Mouse (Mus musculus) intestine, embryonic 15.5 days (tissue): Measurements from ENCODE around the gene Tmem63a. TPM values are rescaled to one million over a fixed set of nuclear protein-coding genes. Genes with fewer than 3 reads are reported as not detected.
"Not testable (repeated sequence)": the region's sequence is repeated elsewhere in the genome, so short reads cannot be mapped to it uniquely, and the experiment has no call there.

Experiments
- ATAC-seq: fragments of 200-750 bp; cut with Nextera tagmentation; 2 replicates; pipeline ENCODE4 v1.8.0; 2017; ENCODE audit warnings: moderate TSS enrichment, moderate library complexity
- H3K27ac ChIP-seq: fragments of 300-500 bp; sonication (generic); 2 replicates; pipeline ENCODE4 v1.5.1; 2015; ENCODE audit warnings: mild to moderate bottlenecking, inconsistent platforms
- H3K27me3 ChIP-seq: fragments of 300-500 bp; sonication (generic); replicated peaks from 2 replicates; pipeline ENCODE4 v1.6.1; 2015; ENCODE audit warnings: inconsistent platforms
- H3K36me3 ChIP-seq: fragments of 300-500 bp; sonication (generic); 2 replicates; pipeline ENCODE4 v1.6.1; 2015; ENCODE audit warnings: inconsistent platforms
- H3K4me1 ChIP-seq: fragments of 300-500 bp; sonication (generic); replicated peaks from 2 replicates; pipeline ENCODE4 v1.6.1; 2015; ENCODE audit warnings: inconsistent platforms
- H3K4me2 ChIP-seq: fragments of 300-500 bp; sonication (generic); replicated peaks from 2 replicates; pipeline ENCODE4 v1.6.1; 2015; ENCODE audit warnings: mild to moderate bottlenecking, inconsistent platforms
- H3K4me3 ChIP-seq: fragments of 300-500 bp; sonication (generic); replicated peaks from 2 replicates; pipeline ENCODE4 v1.5.1; 2015; ENCODE audit warnings: inconsistent platforms
- H3K9ac ChIP-seq: fragments of 300-500 bp; sonication (generic); 2 replicates; pipeline ENCODE4 v1.6.1; 2015; ENCODE audit warnings: inconsistent platforms
- H3K9me3 ChIP-seq: fragments of 300-500 bp; sonication (generic); 2 replicates; pipeline ENCODE4 v1.6.1; 2016; ENCODE audit warnings: inconsistent platforms
- WGBS: fragments of 180-500 bp; shearing (Covaris S2); methylation state at CpG from one replicate; pipeline ENCODE4 v1.1.7; 2015; 5-methylcytosine and 5-hydroxymethylcytosine counted together
- polyA plus RNA-seq: library from polyadenylated mRNA; unstranded; fragments of >200 nt; fragmentation: Nextera tagmentation; extraction: Ambion mirVana; gene quantifications from 2 replicates; pipeline ENCODE4 v1.2.1, GENCODE M21; 2015

The Tmem63a gene
- polyA plus RNA-seq, 1 experiment from 2014 or later, result 15.8 TPM

DNA sequence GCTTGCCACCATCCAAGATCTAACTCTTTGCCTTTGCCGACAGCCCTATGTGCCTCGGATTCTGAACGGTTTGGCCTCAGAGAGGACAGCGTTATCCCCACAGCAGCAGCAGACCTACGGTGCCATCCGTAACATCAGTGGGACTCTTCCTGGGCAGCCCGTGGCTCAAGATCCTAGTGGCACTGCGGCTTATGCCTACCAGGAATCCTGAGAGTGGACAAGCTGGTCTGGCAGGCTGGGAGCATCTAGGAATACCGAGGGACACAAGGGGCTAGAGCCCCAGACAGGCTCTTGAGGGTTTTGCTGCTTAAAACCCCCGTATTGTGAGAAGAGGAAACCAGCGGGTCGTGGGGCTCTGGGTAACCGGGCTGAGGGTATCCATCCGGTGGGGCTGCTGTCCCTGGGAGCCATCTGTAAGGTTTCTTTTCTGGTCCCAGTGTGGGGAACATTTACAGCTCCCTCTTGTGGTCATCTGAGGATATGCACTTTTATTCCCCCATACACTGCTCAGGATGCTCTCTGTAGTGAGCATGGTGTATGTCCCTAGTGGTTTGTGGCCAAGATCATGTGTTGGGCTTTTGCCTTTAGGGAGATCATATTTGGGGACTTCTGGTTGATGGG, 32.1 kb downstream of the Tmem63a start:
- Histone ChIP-seq H3K36me3 (0 out of 2 replicates have a peak, but pooled peaks cover 4% of the 10 kb centered on the region), H3K4me2 (no peak overlapping the region), H3K4me3 (no peak overlapping the region), H3K27ac (no peak overlapping the region), H3K27me3 (no peaks in the 10 kb centered on the region), H3K9ac (no peak overlapping the region), H3K4me1 (no peaks in the 10 kb centered on the region), H3K9me3 (no peaks in the 10 kb centered on the region)
- peak; percentile 81 for ATAC-seq
- 58% methylated on average over 14 of the region's 14 CpGs for WGBS

DNA sequence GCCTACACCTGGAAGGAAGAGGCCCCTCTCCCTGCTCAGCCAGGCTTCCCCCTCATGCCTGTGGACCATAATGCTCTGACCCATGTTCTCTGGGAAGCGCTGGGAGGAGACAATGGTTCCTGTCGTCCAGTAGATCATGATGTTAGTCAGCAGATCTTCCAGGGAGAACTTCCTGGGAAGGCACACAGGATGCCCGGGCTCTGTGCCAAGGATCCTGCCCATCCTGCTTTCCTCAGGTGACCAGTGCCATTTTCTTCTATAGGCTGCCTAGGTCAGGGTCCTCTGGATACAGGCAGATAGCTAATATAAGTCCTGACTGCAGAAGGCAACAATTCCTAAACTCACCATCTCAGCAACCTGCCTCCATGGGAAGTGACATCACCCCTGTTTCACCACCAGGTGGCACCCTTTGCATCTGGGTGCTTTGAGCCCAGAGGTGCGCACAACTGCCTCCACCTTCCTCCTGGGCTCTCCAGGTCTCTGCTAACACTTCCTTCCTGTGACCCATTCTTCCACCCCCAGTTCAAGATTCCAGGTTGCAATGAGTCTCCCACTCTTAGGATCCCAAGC, 34.1 kb downstream of the Tmem63a start:
- Histone ChIP-seq H3K27ac (no peak overlapping the region), H3K4me2 (no peak overlapping the region), H3K4me3 (no peak overlapping the region), H3K27me3 (no peaks in the 10 kb centered on the region), H3K9me3 (no peaks in the 10 kb centered on the region), H3K4me1 (no peaks in the 10 kb centered on the region), H3K36me3 (0 out of 2 replicates have a peak, but pooled peaks cover 4% of the 10 kb centered on the region), H3K9ac (no peak overlapping the region)
- 62% methylated on average over 4 of the region's 4 CpGs for WGBS
- ATAC-seq, result no peak

DNA sequence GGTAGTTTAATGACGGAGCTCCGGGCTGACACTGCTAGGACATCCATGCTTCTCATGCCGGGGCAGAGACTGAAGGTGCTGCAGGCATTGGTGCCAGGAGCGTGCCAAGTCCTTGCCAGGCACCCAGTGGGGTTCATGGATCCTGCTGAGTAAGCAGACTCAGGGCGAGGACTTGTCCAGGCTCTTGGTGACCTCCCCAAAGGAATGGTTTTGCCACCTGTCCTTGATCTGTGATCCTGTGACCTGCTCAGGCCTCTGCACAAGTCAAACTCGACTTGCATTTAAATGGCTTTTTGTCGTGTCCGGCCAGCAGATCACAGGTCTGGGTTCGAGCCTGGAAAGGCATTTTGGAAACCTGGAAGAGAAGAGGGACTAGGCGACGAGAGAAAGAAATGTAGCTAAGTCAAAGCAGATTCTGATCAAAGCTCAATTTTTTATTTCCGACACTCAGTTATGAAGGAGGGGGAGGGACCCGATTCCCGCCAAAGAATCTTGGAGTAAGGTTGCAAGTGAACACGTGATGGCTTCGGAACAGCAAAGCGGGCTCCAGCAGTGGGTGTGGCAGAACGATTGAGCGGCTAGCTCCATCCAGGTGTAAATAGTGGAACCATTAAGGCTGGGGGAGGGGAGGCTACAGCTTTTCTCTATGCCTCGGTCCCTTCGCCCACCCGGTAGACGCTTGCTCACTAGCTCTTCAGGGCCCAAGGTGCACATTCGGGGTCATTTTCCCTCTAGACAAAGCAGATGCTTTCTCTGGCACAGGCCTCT, 37.5 kb downstream of the Tmem63a start:
- Histone ChIP-seq H3K4me3 (no peak overlapping the region), H3K4me2 (no peak overlapping the region), H3K27me3 (no peaks in the 10 kb centered on the region), H3K27ac (no peak overlapping the region), H3K36me3 (0 out of 2 replicates have a peak, but pooled peaks cover 2% of the 10 kb centered on the region), H3K9me3 (no peaks in the 10 kb centered on the region), H3K9ac (no peak overlapping the region), H3K4me1 (no peaks in the 10 kb centered on the region)
- 81% methylated on average over 24 of the region's 24 CpGs for WGBS
- no peak for ATAC-seq

DNA sequence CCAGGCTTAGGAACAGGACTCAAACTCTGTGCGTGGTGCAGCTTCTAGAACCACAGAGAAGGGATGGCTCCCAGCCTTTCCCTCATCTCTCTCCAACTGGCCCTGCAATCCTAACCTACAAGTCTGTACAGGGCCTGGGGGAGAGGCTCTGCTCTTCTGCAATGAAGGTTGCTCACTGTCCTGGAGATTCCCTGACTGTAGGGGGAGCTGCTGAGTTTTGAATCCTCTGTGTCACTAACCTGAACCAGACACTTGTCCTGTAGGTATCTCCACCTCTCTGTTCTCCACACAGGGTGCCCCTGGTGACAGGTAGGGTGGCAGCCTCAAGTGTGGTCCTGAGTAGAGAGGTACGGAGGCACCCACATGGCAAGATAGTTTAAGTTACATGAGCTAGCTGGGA, 38.3 kb downstream of the Tmem63a start:
- no peaks in the 10 kb centered on the region for H3K27me3 ChIP-seq
- no peaks in the 10 kb centered on the region for H3K36me3 ChIP-seq
- 77% methylated on average over 2 of the region's 2 CpGs for WGBS
- H3K4me3 ChIP-seq, result no peak overlapping the region
- no peak overlapping the region for H3K4me2 ChIP-seq
- H3K9me3 ChIP-seq, result no peaks in the 10 kb centered on the region
- H3K27ac ChIP-seq, result no peak overlapping the region
- H3K9ac ChIP-seq, result no peak overlapping the region
- ATAC-seq, result no peak
- no peaks in the 10 kb centered on the region for H3K4me1 ChIP-seq

DNA sequence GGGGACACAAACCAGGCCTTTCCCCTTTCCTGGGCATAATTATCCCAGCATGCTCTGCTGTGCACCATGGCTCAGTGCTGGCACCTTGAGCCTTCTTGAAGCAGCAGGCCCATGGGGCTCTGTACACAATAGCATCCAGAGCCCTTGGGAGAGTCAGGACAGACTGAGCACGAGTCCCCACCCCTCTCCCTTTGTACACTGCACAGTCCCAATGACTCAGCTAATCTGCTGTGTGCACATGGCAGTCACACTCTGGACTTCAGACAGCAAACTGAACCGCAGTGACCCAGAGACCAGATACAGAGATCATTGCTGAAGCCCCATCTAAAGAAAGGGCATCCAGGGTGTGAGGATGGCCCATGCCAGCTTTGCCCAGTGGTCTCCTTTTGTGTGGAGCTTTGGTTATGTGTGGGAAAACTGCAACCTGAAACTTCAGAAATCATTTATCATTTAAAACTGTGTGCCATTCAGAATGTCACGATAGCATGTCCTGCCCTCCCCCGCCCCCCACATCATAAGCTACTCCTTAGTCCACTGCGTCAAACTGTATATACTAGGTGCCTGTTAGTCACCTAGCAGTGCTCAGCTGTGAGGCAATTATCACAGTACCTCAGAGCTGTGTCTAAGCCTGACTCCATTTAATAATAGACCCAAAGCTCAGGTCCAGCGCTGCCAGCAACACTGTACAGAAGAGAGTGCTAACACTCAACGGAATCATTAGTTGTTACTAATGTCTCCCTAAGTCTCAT, 39.3 kb downstream of the Tmem63a start:
- H3K27me3 ChIP-seq, H3K4me2 ChIP-seq, H3K36me3 ChIP-seq, H3K4me1 ChIP-seq, H3K9ac ChIP-seq, H3K4me3 ChIP-seq, H3K27ac ChIP-seq, H3K9me3 ChIP-seq: not testable (repeated sequence)
- WGBS, result 68% methylated on average over 7 of the region's 7 CpGs
- ATAC-seq, result peak; percentile 93

DNA sequence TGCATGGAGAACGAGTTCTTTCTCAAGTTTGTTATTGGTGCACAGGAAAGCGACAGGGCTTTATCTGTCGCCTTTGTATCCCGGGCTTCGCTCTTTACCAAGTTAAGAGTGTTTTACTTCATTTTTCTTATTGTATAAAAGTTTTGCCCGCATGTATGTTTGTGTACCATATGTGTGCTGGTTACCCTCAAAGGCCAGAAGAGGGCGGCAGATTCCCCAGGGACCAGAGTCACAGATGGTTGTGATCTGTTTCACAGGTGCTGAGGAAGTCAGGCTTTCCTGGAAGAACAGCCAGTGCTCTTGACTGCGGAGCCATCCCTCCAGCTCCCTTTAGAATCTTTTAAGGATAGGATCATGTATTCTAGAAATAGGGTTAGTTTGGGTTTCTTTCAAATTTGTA, 44.6 kb downstream of the Tmem63a start:
- Histone ChIP-seq H3K9ac (no peak overlapping the region), H3K9me3 (no peaks in the 10 kb centered on the region), H3K4me1 (no peaks in the 10 kb centered on the region), H3K27ac (no peak overlapping the region), H3K27me3 (no peaks in the 10 kb centered on the region), H3K4me3 (no peak overlapping the region), H3K4me2 (no peak overlapping the region), H3K36me3 (no peaks in the 10 kb centered on the region)
- ATAC-seq, result no peak
- WGBS, result 91% methylated on average over 8 of the region's 8 CpGs

DNA sequence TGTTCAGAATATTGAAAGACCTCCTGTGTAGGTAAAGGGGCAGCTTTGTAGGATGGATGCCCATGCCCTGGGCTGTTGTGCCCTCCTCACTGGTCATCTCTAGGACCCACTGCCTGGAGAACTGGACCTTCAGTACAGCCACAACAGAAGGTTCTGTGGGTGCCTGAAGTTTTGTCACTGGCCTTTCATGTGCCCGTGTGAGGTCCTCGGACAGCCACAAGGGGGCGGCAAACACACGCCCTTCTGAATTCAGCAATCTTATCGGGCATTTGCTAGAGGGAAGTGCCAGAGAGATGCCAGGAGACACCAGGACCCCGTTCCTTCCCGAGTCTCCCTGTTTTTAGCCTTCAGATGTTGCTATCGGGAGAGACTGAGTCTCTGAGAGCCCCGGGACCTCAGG, 45.6 kb downstream of the Tmem63a start:
- H3K4me2 ChIP-seq, result no peak overlapping the region
- under 1% methylated on average over 9 of the region's 9 CpGs for WGBS
- no peak overlapping the region for H3K9ac ChIP-seq
- no peaks in the 10 kb centered on the region for H3K27me3 ChIP-seq
- ATAC-seq, result no peak; the same call in 1 of the 2 replicates
- H3K27ac ChIP-seq, result no peak overlapping the region
- H3K36me3 ChIP-seq, result no peaks in the 10 kb centered on the region
- no peak overlapping the region for H3K4me3 ChIP-seq
- H3K4me1 ChIP-seq, result no peaks in the 10 kb centered on the region
- H3K9me3 ChIP-seq, result no peaks in the 10 kb centered on the region

DNA sequence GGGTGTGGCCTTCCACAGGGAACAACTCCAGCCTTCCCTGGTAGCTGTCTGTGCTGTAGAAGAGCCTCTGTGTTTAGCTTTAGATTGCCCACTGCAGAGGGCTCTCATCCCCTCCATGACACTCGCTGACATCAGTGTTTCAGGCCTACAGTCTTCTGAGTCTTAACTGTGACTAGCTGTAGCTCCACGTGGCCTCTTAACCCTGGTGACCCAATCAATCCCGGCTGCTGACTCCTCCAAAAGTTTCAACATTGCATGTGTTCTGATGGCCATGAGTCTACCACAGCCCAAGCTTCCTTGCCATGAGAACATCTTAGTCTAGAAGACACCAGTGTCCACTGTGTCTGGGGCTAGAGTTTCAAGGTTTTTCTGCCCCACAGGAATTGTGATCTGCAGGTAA, 48.5 kb downstream of the Tmem63a start:
- Histone ChIP-seq H3K4me2 (no peak overlapping the region), H3K27ac (no peak overlapping the region), H3K4me3 (no peak overlapping the region), H3K27me3 (no peaks in the 10 kb centered on the region), H3K36me3 (no peaks in the 10 kb centered on the region), H3K9me3 (no peaks in the 10 kb centered on the region), H3K4me1 (no peaks in the 10 kb centered on the region), H3K9ac (no peak overlapping the region)
- 70% methylated on average over 3 of the region's 3 CpGs for WGBS
- no peak for ATAC-seq

DNA sequence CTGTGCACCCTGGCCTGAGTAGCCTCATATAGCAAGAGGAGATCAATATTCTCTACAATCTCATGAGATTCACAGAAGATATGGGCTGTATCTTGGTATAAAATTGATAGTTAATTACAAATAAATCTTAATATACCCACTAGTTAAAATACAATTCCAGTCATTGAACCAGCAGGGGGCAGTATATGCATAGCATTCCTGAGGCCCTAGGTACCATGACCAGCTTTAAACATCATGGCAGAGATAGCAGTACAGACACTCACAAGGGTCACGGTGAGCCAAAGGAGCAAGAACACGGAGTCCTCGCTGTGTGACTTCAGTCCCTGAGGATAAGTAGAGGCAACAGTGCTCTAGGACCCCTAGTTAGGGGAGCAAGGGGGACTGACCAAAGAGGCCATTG, 50.0 kb downstream of the Tmem63a start:
- no peak overlapping the region for H3K9ac ChIP-seq
- H3K4me1 ChIP-seq, result no peaks in the 10 kb centered on the region
- no peaks in the 10 kb centered on the region for H3K9me3 ChIP-seq
- H3K36me3 ChIP-seq, result no peaks in the 10 kb centered on the region
- no peak overlapping the region for H3K4me2 ChIP-seq
- WGBS, result 45% methylated on average over 3 of the region's 3 CpGs
- no peaks in the 10 kb centered on the region for H3K27me3 ChIP-seq
- H3K27ac ChIP-seq, result no peak overlapping the region
- no peak; the same call in 1 of the 2 replicates for ATAC-seq
- H3K4me3 ChIP-seq, result no peak overlapping the region

DNA sequence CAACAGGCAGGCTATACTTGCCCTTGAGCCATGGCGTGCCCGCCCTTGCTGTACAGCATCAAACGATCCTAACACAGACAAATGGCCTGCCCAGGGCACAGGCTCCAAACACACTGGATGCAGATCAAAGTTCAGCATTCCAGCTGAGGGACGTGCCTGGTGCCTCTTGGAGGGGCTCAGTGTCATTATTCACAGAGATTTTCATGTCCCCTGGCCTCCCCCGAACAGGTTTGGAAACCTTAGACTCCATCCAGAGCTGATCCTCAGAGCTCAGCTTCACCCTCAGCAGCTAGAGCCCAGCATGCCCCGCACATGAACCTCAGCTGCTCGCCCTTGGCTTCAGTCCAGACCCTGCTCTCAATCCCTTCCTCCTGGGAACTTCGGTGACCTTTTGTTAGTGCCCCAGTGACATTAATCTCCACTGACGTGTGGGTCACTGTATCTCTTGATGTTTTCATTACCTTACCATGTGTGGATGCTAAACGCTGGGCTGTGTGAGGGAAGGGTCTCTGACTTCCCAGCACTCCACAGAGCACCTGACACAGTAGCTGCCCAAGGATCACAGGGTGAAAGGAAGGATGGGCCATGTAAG, 58.5 kb downstream of the Tmem63a start:
- no peak overlapping the region for H3K9ac ChIP-seq
- H3K27ac ChIP-seq, result no peak overlapping the region
- no peak overlapping the region for H3K4me2 ChIP-seq
- H3K4me1 ChIP-seq, result peaks cover 3% of the 10 kb centered on the region
- no peaks in the 10 kb centered on the region for H3K27me3 ChIP-seq
- H3K9me3 ChIP-seq, result no peaks in the 10 kb centered on the region
- ATAC-seq, result peak; percentile 69; the same call in 1 of the 2 replicates
- no peak overlapping the region for H3K4me3 ChIP-seq
- H3K36me3 ChIP-seq, result no peaks in the 10 kb centered on the region
- WGBS, result 22% methylated on average over 10 of the region's 10 CpGs

DNA sequence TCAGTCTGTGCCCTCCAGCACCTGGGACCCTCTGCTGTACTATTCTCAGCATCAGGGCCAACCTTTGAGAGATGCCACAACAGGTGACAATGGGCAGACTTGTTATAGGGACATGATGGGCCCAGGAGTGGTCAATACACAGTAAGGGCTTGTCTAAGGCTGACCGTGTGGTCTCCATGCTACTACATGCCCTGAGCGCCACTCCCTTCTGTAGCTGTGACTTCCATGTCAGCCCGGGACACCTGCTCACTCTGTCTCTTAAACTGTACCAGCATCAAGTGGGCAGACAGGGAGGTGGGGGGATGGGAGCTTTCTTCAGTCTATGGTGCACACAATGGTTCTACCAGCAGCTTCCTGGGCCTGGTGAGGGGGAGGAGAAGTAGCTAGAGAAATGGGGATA, 59.1 kb downstream of the Tmem63a start:
- H3K36me3 ChIP-seq, result no peaks in the 10 kb centered on the region
- ATAC-seq, result no peak
- peaks cover 3% of the 10 kb centered on the region for H3K4me1 ChIP-seq
- H3K27me3 ChIP-seq, result no peaks in the 10 kb centered on the region
- 92% methylated on average over 3 of the region's 3 CpGs for WGBS
- no peak overlapping the region for H3K27ac ChIP-seq
- H3K4me2 ChIP-seq, result no peak overlapping the region
- no peaks in the 10 kb centered on the region for H3K9me3 ChIP-seq
- H3K9ac ChIP-seq, result no peak overlapping the region
- no peak overlapping the region for H3K4me3 ChIP-seq

DNA sequence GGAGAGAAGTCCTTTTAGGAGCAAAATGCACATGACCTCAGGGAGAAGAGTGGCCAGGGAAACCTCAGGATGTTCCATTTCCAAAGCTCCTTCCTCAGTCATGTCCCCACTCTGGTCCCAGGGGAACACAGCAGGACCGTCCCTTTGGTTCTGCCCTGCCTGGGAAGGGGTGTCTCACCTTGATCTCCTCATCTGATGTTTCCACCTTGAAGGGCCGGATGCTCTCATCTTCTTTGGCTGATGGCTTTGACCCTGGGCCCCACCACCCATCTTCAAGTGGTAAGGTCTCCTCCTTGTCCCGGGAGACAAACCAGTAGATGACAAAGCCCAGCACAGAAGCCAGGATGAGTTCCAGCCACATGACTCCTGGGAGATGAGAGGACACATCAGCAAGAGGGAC, 59.5 kb downstream of the Tmem63a start:
- 95% methylated on average over 3 of the region's 3 CpGs for WGBS
- H3K9ac ChIP-seq, result no peak overlapping the region
- ATAC-seq, result no peak

More for the DNA sequence above, 59.5 kb downstream of the Tmem63a start:
- Histone ChIP-seq H3K27ac (no peak overlapping the region), H3K27me3 (no peaks in the 10 kb centered on the region), H3K4me1 (peaks cover 3% of the 10 kb centered on the region), H3K36me3 (no peaks in the 10 kb centered on the region), H3K4me2 (no peak overlapping the region), H3K4me3 (no peak overlapping the region), H3K9me3 (no peaks in the 10 kb centered on the region)
